Mouse (Mus musculus) MN1 (cell line): ENCODE results near the gene Sprr2a1.
"Not testable (repeated sequence)": the region's sequence is repeated elsewhere in the genome, so short reads cannot be mapped to it uniquely, and the experiment has no call there.

Experiments
- DNase-seq: peaks from one replicate; pipeline ENCODE4 v3.0.0-alpha.2; 2016; ENCODE audit warnings: low spot score

The Sprr2a1 gene

GRCm38 (mm10) chr3:92215569-92215968, at the start of gene Sprr2a1, which contains the start of gene Sprr2a2:
Sprr2a1 (plus strand) TSS chr3:92215799.
Sprr2a2 (plus strand) TSS chr3:92215920.
- DNase-seq: not testable (repeated sequence)

- DNase-seq: no peak
Observed at GRCm38 (mm10) chr3:92169847-92170246, 45.8 kb upstream of the Sprr2a1 start.

- no peak for DNase-seq
Observed at GRCm38 (mm10) chr3:92176880-92177279, 38.7 kb upstream of the Sprr2a1 start.

- no peak for DNase-seq
Observed at GRCm38 (mm10) chr3:92195512-92196200, 19.9 kb upstream of the Sprr2a1 start.

- DNase-seq: not testable (repeated sequence)
Observed at GRCm38 (mm10) chr3:92211133-92211925, 4.3 kb upstream of the Sprr2a1 start.

- not testable (repeated sequence) for DNase-seq
Observed at GRCm38 (mm10) chr3:92212059-92212458, 3.5 kb upstream of the Sprr2a1 start.

GRCm38 (mm10) chr3:92213651-92214050, 1.9 kb upstream of the Sprr2a1 start:
- DNase-seq: not testable (repeated sequence)

- not testable (repeated sequence) for DNase-seq
Observed at GRCm38 (mm10) chr3:92219031-92219430, 3.4 kb downstream of the Sprr2a1 start.

- not testable (repeated sequence) for DNase-seq
Observed at GRCm38 (mm10) chr3:92223708-92224107, 8.1 kb downstream of the Sprr2a1 start.

- not testable (repeated sequence) for DNase-seq
Observed at GRCm38 (mm10) chr3:92227410-92227809, 11.8 kb downstream of the Sprr2a1 start.

GRCm38 (mm10) chr3:92236463-92237189, 21.0 kb downstream of the Sprr2a1 start:
- DNase-seq: not testable (repeated sequence)

- not testable (repeated sequence) for DNase-seq
Observed at GRCm38 (mm10) chr3:92238736-92239135, 23.1 kb downstream of the Sprr2a1 start.

- not testable (repeated sequence) for DNase-seq
Observed at GRCm38 (mm10) chr3:92239197-92239596, 23.6 kb downstream of the Sprr2a1 start.

GRCm38 (mm10) chr3:92244833-92245232, 29.2 kb downstream of the Sprr2a1 start:
- DNase-seq: not testable (repeated sequence)

- not testable (repeated sequence) for DNase-seq
Observed at GRCm38 (mm10) chr3:92246245-92246644, 30.6 kb downstream of the Sprr2a1 start.

- DNase-seq: not testable (repeated sequence)
Observed at GRCm38 (mm10) chr3:92248494-92248893, 32.9 kb downstream of the Sprr2a1 start.

- DNase-seq: not testable (repeated sequence)
Observed at GRCm38 (mm10) chr3:92250450-92250849, 34.9 kb downstream of the Sprr2a1 start.

GRCm38 (mm10) chr3:92253860-92254259, 38.3 kb downstream of the Sprr2a1 start:
- DNase-seq: not testable (repeated sequence)

GRCm38 (mm10) chr3:92258526-92258925, 42.9 kb downstream of the Sprr2a1 start:
- not testable (repeated sequence) for DNase-seq

GRCm38 (mm10) chr3:92263462-92263861, 47.9 kb downstream of the Sprr2a1 start:
- DNase-seq: not testable (repeated sequence)
